Mouse (Mus musculus) embryo, embryonic 11 days (tissue): Measurements from ENCODE around the gene Rptor.

ENCODE experiments used
- DNase-seq: peaks from one replicate; pipeline ENCODE4 v3.0.0-alpha.2; 2015

The Rptor gene

GRCm38 (mm10) chr11:119874841-119875240, 272.1 kb downstream of the Rptor start:
- DNase-seq = no peak

GRCm38 (mm10) chr11:119875685-119876084, 273.0 kb downstream of the Rptor start:
- no peak for DNase-seq

GRCm38 (mm10) chr11:119877124-119877523, 274.4 kb downstream of the Rptor start:
- no peak for DNase-seq

DNA sequence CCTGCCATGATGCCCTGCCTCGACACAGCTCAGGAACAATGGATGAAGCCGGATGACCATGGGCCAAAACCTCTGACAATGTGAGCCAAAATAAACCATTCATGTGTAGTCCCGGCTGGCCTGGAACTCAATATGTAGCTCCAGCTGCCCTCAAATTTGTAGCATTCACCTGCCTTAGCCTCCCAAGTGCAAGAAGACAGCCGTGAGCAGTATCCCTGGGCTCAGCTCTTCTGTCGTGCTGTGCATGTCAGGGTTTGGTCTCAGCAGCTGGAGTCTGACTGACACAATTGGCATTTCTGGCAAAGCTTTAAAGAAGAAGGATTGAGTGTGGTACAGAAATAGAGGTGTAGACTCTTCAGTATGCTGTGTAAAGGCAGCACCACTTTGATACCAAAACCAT, 276.9 kb downstream of the Rptor start:
- no peak for DNase-seq

DNA sequence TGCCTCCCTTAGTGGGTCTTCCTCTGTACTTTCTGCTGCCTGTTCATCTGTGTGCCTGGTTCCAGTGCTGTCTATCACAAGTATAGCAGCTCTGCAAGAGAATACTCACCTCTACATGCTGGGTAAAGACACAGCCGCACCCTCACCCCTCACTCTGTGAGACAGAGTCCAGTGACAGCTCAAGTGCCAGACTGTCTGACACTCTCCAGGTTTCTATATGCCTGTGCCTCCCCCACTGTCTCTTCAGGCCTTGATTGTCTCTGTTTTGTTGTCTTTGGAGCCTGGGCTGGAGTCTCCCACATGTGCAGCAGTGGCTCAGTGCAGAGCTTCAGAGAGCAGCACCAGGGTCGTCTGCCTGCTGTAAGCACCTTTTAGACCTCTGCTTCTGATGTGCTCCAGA, 280.9 kb downstream of the Rptor start:
- no peak for DNase-seq

DNA sequence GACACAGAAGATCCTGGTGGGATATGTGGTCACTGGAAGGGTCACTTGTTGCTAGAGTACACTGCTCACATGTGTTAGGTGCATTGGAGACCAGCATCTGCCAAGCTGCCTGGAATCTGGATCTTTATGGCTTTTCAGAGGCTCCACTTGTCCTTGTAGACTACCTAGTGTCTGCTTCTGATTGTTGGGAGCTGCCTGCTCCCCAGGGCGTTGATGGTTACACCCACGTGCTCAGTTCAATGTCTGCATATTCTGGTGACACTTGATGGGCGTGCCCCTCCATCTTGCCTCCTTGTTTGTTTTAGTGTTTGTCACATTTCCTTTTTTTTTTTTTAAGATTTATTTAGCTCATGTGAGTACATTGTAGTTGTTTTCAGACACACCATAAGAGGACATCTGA, 287.3 kb downstream of the Rptor start:
- no peak for DNase-seq

DNA sequence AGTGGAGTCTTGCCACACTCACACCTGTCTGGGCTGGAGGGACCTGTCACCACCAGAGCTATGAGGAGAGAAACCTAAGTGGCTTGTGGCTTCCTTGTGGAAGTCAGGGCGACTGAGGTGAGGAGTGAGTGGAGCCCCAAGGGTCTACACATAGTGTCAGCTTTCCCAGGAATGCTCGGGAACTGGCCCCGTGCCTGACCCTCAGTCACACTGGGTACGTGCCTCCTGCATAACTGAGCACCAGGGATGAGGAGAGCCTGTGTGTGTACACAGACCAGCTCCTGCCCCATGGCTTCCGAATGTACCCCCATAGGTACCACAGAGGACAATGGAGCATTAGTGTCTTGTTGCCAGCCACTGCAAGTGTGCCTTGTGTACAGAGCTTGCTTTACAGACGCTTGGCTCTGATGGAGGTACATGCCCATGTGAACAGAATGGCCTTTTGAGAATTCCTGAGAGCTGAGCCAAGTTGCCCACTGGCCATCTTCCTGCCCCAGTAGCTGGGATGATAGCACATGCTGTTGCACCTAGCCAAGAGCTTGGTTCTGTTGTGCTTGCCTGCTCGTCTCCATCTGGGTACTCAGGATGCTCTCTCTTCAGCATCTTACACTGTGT, 289.0 kb downstream of the Rptor start:
- DNase-seq = no peak

- no peak for DNase-seq
Observed at GRCm38 (mm10) chr11:119893667-119894236, 291.0 kb downstream of the Rptor start.

GRCm38 (mm10) chr11:119894634-119895033, 291.9 kb downstream of the Rptor start:
- DNase-seq = no peak

- DNase-seq = no peak
Observed at GRCm38 (mm10) chr11:119897041-119897440, 294.3 kb downstream of the Rptor start.

GRCm38 (mm10) chr11:119898976-119899375, 296.3 kb downstream of the Rptor start:
- DNase-seq = no peak

- no peak for DNase-seq
Observed at GRCm38 (mm10) chr11:119901174-119901573, 298.5 kb downstream of the Rptor start.

DNA sequence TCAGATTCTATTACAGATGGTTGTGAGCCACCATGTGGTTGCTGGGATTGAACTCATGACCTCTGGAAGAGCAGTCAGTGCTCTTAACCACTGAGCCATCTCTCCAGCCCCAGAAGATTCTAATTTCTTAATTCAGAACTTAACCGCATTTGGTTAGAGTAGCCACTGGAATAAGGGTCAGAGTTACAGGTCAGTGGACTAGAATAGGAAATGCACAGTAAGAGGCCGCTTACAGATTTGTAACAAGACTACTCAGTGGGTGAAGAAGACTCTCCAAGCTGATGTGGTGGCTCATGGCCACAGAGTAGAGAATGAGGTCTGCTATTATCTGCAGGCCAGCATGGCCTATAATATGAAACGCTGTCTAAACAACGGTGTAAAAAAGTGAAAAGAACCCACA, 300.2 kb downstream of the Rptor start:
- DNase-seq = no peak

GRCm38 (mm10) chr11:119904621-119905286, 302.0 kb downstream of the Rptor start:
- peak; percentile 79 for DNase-seq

DNA sequence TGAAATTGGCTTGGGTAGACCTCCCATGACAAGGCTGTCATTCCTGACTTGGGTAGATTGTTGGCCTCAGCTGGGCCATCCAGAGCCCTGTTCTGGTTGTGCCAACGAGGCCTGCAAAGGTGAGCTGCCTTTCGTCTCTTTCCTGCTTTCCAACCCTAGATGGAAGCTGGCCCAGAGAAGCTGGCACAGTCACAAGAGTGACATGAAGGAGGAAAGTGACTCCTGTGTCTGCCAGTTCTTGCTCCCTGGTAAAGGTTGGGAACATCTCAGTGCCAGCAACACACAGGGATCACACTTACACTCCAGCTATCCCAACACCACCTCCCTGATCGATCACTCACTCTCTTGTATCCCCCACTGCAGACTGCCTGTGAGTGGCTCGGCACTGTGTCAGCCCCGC, 303.1 kb downstream of the Rptor start:
- no peak for DNase-seq

DNA sequence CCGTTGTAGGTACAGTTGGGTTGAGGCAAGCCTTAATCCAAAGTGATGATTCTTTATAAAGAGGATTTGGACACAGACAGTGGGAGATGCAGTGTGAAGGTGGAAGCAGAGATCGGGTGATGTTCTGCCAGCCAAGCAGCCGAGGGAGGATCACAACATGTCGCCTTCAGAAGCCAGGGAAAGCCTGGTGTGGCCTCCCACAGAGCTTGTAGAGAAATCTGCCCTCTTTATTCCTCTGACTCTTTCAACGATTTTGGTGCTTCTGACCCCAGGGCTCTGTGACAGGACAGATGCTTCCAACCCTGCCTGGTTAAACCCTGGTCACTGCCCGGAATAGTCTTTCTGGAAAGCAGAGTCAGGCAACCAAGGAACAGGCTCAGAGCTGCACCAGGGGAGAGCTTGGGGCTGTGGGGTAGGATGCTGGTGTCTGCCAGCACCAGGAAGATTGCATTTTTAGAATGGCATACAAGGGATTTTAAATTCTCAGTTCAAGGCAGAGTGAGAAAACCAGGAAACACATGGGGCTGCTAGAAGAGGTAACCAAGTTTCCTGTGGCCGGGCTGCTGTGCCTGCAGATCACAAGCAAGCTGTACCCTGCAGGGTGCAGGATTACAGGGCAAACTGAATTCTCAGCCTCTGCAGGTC, 304.4 kb downstream of the Rptor start:
- DNase-seq = no peak

GRCm38 (mm10) chr11:119907711-119908110, 305.0 kb downstream of the Rptor start:
- DNase-seq = no peak

DNA sequence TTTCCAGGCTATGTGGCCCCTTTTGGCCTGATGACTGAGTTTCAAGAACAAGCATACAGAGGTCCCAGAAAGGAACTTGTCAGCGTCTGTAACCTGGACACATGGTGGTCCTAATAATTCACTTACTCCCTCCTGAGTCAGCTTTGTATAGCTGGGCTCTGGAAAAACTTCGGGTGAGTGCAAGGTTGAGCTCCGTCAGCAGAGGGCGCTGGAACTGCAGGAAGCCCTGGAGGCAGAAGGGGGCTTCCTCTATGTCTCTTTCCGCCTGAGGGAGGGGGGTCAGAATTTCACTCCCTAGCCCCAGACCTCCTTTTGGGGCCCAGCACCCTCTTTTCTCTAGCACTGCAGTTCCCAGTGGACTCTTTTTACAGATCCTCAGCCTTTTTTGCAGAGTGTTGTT, 306.7 kb downstream of the Rptor start:
- DNase-seq = peak; percentile 76

GRCm38 (mm10) chr11:119912845-119913244, 310.1 kb downstream of the Rptor start:
- DNase-seq = peak; percentile 42

- peak; percentile 92 for DNase-seq
Observed at GRCm38 (mm10) chr11:119913291-119913934, 310.7 kb downstream of the Rptor start, which contains the start of gene Chmp6. TSS of gene Chmp6 (plus strand) at chr11:119913441.

DNA sequence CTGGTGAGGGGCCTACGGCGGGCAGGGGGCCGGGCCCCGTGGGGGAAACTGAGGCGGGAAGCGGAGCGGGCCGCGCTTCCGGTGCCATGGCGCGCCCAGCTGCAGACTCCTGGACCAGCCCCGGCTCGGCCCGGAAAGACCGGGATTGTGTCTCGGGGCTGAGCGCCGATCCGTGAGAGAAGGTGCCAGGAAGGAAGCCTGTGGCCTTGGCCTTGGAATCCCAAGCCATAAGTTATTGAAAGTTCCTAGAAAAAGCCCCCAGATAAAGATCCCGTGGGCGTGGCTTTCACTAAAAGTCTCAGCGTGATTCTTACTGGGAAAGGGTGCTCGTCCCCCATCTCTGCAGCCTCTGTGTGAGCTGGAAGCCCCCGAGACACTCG, 311.2 kb downstream of the Rptor start:
- no peak for DNase-seq

- DNase-seq = no peak
Observed at GRCm38 (mm10) chr11:119914381-119914780, 311.7 kb downstream of the Rptor start.

- DNase-seq = no peak
Observed at GRCm38 (mm10) chr11:119915666-119916065, 313.0 kb downstream of the Rptor start.
